Mouse (Mus musculus) MEL (cell line): Measurements from ENCODE around the gene Slc9a3r1.

Experiments
- CTCF ChIP-seq, 3 experiments: IDR thresholded peaks in 2 of 3; conservative IDR thresholded peaks in 1 of 3; 2 replicates each; pipeline ENCODE4 v1.5.1; 2011 to 2012; ENCODE audit warnings: low read length in 3 of 3, low read depth in 2 of 3, mild to moderate bottlenecking in 2 of 3, improper control_type of control experiment in 1 of 3, inconsistent platforms in 1 of 3, mixed read lengths in 1 of 3, moderate library complexity in 1 of 3; ENCODE audit not compliant: control insufficient read depth in 1 of 3, insufficient read depth in 1 of 3, poor library complexity in 1 of 3, severe bottlenecking in 1 of 3
- HCFC1 ChIP-seq: IDR thresholded peaks from 2 replicates; pipeline ENCODE4 v1.6.1; 2012; ENCODE audit warnings: low read depth, mild to moderate bottlenecking, inconsistent platforms, low read length, improper control_type of control experiment, moderate library complexity
- MAZ ChIP-seq: IDR thresholded peaks from 2 replicates; pipeline ENCODE4 v1.6.1; 2012; ENCODE audit warnings: low read depth, mild to moderate bottlenecking, inconsistent platforms, low read length, improper control_type of control experiment
- MEF2A ChIP-seq: IDR thresholded peaks from 2 replicates; pipeline ENCODE4 v1.6.1; 2014; ENCODE audit warnings: low read depth, mild to moderate bottlenecking, inconsistent platforms, low read length, improper control_type of control experiment; ENCODE audit not compliant: poor library complexity, insufficient replicate concordance, severe bottlenecking; ENCODE audit errors: extremely low read depth
- NRF1 ChIP-seq: IDR thresholded peaks from 2 replicates; pipeline ENCODE4 v1.6.1; 2014; ENCODE audit warnings: low read depth, mild to moderate bottlenecking, inconsistent platforms, low read length, improper control_type of control experiment, moderate library complexity; ENCODE audit not compliant: poor library complexity, insufficient read depth, severe bottlenecking
- POLR2AphosphoS2 ChIP-seq: IDR thresholded peaks from 2 replicates; pipeline ENCODE4 v1.6.1; 2011; ENCODE audit warnings: low read length, improper control_type of control experiment

- TF ChIP-seq HCFC1 (no peak), CTCF (IDR thresholded peaks at IDR 0.05 in 2 of 3, conservative IDR thresholded peaks at IDR 0.05 in 1 of 3; ENCODE audit: control insufficient read depth in 1 of 3, insufficient read depth in 1 of 3, low read depth in 2 of 3, low read length in 3 of 3, poor library complexity in 1 of 3, severe bottlenecking in 1 of 3) (no peak), NRF1 (no peak), POLR2AphosphoS2 (no peak), MEF2A (no peak), MAZ (no peak)
These were observed 45.0 kb downstream of the Slc9a3r1 start for GRCm38 (mm10) chr11:115208126-115208525.
